Mouse (Mus musculus) liver, postnatal 0 days (tissue): ENCODE measurements around the gene Eml1. TPM values are rescaled to one million over a fixed set of nuclear protein-coding genes. Genes with fewer than 3 reads are reported as not detected.
A peak's percentile ranks its signal among the peaks of the same experiment; 100 is the strongest.

Experiments used
- ATAC-seq: fragments of 200-750 bp; cut with Nextera tagmentation; 2 replicates; pipeline ENCODE4 v1.8.0; 2017; ENCODE audit warnings: mild to moderate bottlenecking, moderate library complexity
- DNase-seq: peaks from one replicate; pipeline ENCODE4 v3.0.0-alpha.2; 2016
- H3K27ac ChIP-seq: fragments of 300-500 bp; sonication (generic); 2 replicates; pipeline ENCODE4 v1.5.1; 2014; ENCODE audit warnings: antibody characterized with exemption, moderate library complexity, mild to moderate bottlenecking, low read depth
- H3K27me3 ChIP-seq: fragments of 300-500 bp; sonication (generic); 2 replicates; pipeline ENCODE4 v1.6.1; 2014; ENCODE audit warnings: low read length, control low read depth, mixed read lengths; ENCODE audit not compliant: insufficient read depth
- H3K36me3 ChIP-seq: fragments of 300-500 bp; sonication (generic); replicated peaks from 2 replicates; pipeline ENCODE4 v1.6.1; 2014; ENCODE audit warnings: mild to moderate bottlenecking, control low read depth, low read length, moderate library complexity, mixed read lengths; ENCODE audit not compliant: insufficient read depth
- H3K4me1 ChIP-seq: fragments of 300-500 bp; sonication (generic); 2 replicates; pipeline ENCODE4 v1.6.1; 2014; ENCODE audit warnings: antibody characterized with exemption, mild to moderate bottlenecking, control low read depth; ENCODE audit not compliant: insufficient read depth
- H3K4me2 ChIP-seq: fragments of 300-500 bp; sonication (generic); 2 replicates; pipeline ENCODE4 v1.6.1; 2014; ENCODE audit warnings: low read depth, mild to moderate bottlenecking, low read length, moderate library complexity, mixed read lengths
- H3K4me3 ChIP-seq: fragments of 300-500 bp; sonication (generic); 2 replicates; pipeline ENCODE4 v1.5.1; 2014; ENCODE audit warnings: low read depth, low read length
- H3K9ac ChIP-seq: fragments of 300-500 bp; sonication (generic); replicated peaks from 2 replicates; pipeline ENCODE4 v1.6.1; 2014; ENCODE audit warnings: mild to moderate bottlenecking, moderate library complexity
- H3K9me3 ChIP-seq: fragments of 300-500 bp; sonication (generic); 2 replicates; pipeline ENCODE4 v1.6.1; 2016; ENCODE audit warnings: mild to moderate bottlenecking, control low read depth, low read length, mixed read lengths
- CTCF ChIP-seq: sonication (generic); IDR thresholded peaks from 2 replicates; pipeline ENCODE4 v1.5.1; 2016; ENCODE audit warnings: antibody characterized with exemption, low read depth
- EP300 ChIP-seq: IDR thresholded peaks from 2 replicates; pipeline ENCODE4 v1.6.1; 2016; ENCODE audit warnings: antibody characterized with exemption, low read depth, mild to moderate bottlenecking
- WGBS: fragments of 180-500 bp; shearing (Covaris S2); extraction: QIAGEN DNeasy Blood & Tissue Kit; methylation state at CpG from one replicate; pipeline ENCODE4 v1.1.7; 2014; ENCODE audit not compliant: insufficient replicate concordance; 5-methylcytosine and 5-hydroxymethylcytosine counted together
- polyA plus RNA-seq: library from polyadenylated mRNA; unstranded; fragments of >200 nt; fragmentation: Nextera tagmentation; extraction: Ambion mirVana; gene quantifications from 2 replicates; pipeline ENCODE4 v1.2.1, GENCODE M21; 2015

Eml1 gene
- polyA plus RNA-seq, 1 experiment from 2014 or later: 4.6 TPM

- TF ChIP-seq CTCF (no peak), EP300 (no peak)
- no peaks in the 10 kb centered on the region for H3K9me3 ChIP-seq
- H3K27me3 ChIP-seq: no peaks in the 10 kb centered on the region
- no peak overlapping the region for H3K4me2 ChIP-seq
- no peak overlapping the region for H3K4me3 ChIP-seq
- no peaks in the 10 kb centered on the region for H3K4me1 ChIP-seq
- no peaks in the 10 kb centered on the region for H3K36me3 ChIP-seq
- DNase-seq: no peak
- 76% methylated on average over 15 of the region's 15 CpGs for WGBS
- H3K9ac ChIP-seq: no peak overlapping the region
- H3K27ac ChIP-seq: no peak overlapping the region
- ATAC-seq: no peak
These were observed 176.6 kb downstream of the Eml1 start for GRCm38 (mm10) chr12:108547251-108547875.

- DNase-seq: no peak
- no peak overlapping the region for H3K27ac ChIP-seq
- 78% methylated on average over 7 of the region's 7 CpGs for WGBS
- peaks cover 4% of the 10 kb centered on the region; the same call in 1 of the 2 replicates for H3K4me1 ChIP-seq
- no peak for ATAC-seq
- no peak overlapping the region for H3K4me3 ChIP-seq
- no peaks in the 10 kb centered on the region for H3K9me3 ChIP-seq
- no peak overlapping the region for H3K4me2 ChIP-seq
- no peaks in the 10 kb centered on the region for H3K36me3 ChIP-seq
- peaks cover 32% of the 10 kb centered on the region for H3K27me3 ChIP-seq
- no peak overlapping the region for H3K9ac ChIP-seq
- TF ChIP-seq EP300 (no peak), CTCF (no peak)
These were observed 181.0 kb downstream of the Eml1 start for GRCm38 (mm10) chr12:108551731-108552130.

- ATAC-seq (no peak), DNase-seq (no peak)
- H3K36me3 ChIP-seq: no peaks in the 10 kb centered on the region
- no peak for TF ChIP-seq CTCF
- TF ChIP-seq EP300: no peak
- peaks cover 4% of the 10 kb centered on the region; the same call in 1 of the 2 replicates for H3K4me1 ChIP-seq
- WGBS: 42% methylated on average over 6 of the region's 6 CpGs
- H3K27me3 ChIP-seq: peaks cover 34% of the 10 kb centered on the region
- no peak overlapping the region for H3K9ac ChIP-seq
- H3K9me3 ChIP-seq: no peaks in the 10 kb centered on the region
- H3K27ac ChIP-seq: no peak overlapping the region
- H3K4me3 ChIP-seq: no peak overlapping the region
- H3K4me2 ChIP-seq: no peak overlapping the region
These were observed 182.3 kb downstream of the Eml1 start for GRCm38 (mm10) chr12:108553079-108553478.

- Histone ChIP-seq H3K9ac (peak within 1 kb of the TSS; percentile 53), H3K4me3 (peak within 1 kb of the TSS; percentile 64), H3K9me3 (no peaks in the 10 kb centered on the region), H3K4me1 (peaks cover 4% of the 10 kb centered on the region; the same call in 1 of the 2 replicates), H3K36me3 (no peaks in the 10 kb centered on the region), H3K27ac (no peak within 1 kb of the TSS), H3K27me3 (peaks cover 34% of the 10 kb centered on the region), H3K4me2 (peak within 1 kb of the TSS; percentile 86)
- 8% methylated on average over 27 of the region's 50 CpGs for WGBS
- ATAC-seq (peak; percentile 89), DNase-seq (peak; percentile 88)
- TF ChIP-seq CTCF: no peak
- TF ChIP-seq EP300: no peak
These were observed 183.5 kb downstream of the Eml1 start, which contains the start of gene Evl for GRCm38 (mm10) chr12:108554120-108554841. Gene Evl (plus strand): TSS chr12:108554720.

- peak overlapping the region; percentile 64 for H3K4me3 ChIP-seq
- no peaks in the 10 kb centered on the region for H3K36me3 ChIP-seq
- H3K9me3 ChIP-seq: no peaks in the 10 kb centered on the region
- no peak overlapping the region for H3K27ac ChIP-seq
- 2% methylated on average over 42 of the region's 100 CpGs for WGBS
- peak; percentile 21 for DNase-seq
- H3K9ac ChIP-seq: peak overlapping the region; percentile 53
- peaks cover 4% of the 10 kb centered on the region; the same call in 1 of the 2 replicates for H3K4me1 ChIP-seq
- peak overlapping the region; percentile 86 for H3K4me2 ChIP-seq
- no peak for TF ChIP-seq CTCF
- no peak for TF ChIP-seq EP300
- ATAC-seq: peak; percentile 67; the same call in 1 of the 2 replicates
- H3K27me3 ChIP-seq: peaks cover 34% of the 10 kb centered on the region
These were observed 184.3 kb downstream of the Eml1 start for GRCm38 (mm10) chr12:108554861-108555556.

- H3K9me3 ChIP-seq: no peaks in the 10 kb centered on the region
- no peaks in the 10 kb centered on the region for H3K36me3 ChIP-seq
- no peak overlapping the region for H3K9ac ChIP-seq
- no peak overlapping the region for H3K4me2 ChIP-seq
- H3K27me3 ChIP-seq: peaks cover 29% of the 10 kb centered on the region
- no peak overlapping the region for H3K27ac ChIP-seq
- TF ChIP-seq EP300: no peak
- TF ChIP-seq CTCF: no peak
- ATAC-seq (no peak), DNase-seq (no peak)
- peaks cover 4% of the 10 kb centered on the region; the same call in 1 of the 2 replicates for H3K4me1 ChIP-seq
- H3K4me3 ChIP-seq: no peak overlapping the region
These were observed 187.4 kb downstream of the Eml1 start for GRCm38 (mm10) chr12:108558194-108558593.
